Mouse (Mus musculus) embryonic facial prominence, embryonic 15.5 days (tissue): ENCODE results near the gene 5730409E04Rik. TPM values are rescaled to one million over a fixed set of nuclear protein-coding genes. Genes with fewer than 3 reads are reported as not detected.

Experiments used
- microRNA-seq: library from miRNA; unstranded; fragments of <30 nt; microRNA quantifications from one replicate; pipeline ENCODE4, GENCODE M21; 2016; ENCODE audit warnings: borderline number of aligned reads
- polyA plus RNA-seq: library from polyadenylated mRNA; unstranded; fragments of >200 nt; fragmentation: Nextera tagmentation; extraction: Ambion mirVana; gene quantifications from 2 replicates; pipeline ENCODE4 v1.2.1, GENCODE M21; 2015

Gene 5730409E04Rik
- polyA plus RNA-seq, 1 experiment from 2014 or later = 4.7 TPM

Small RNA genes within 50 kb of the gene (microRNA-seq; reads per million reads assigned to microRNA genes)
- 0.52 reads per million for gene Mir7119

Other genes starting within 250 kb of the 5730409E04Rik start
- gene Ago3, start 180.3 kb upstream of the 5730409E04Rik start, polyA plus RNA-seq = 15.6 and 17.2 TPM in 2 replicates
- 5.0 and 5.5 TPM in 2 replicates for gene Ago1, start 141.2 kb upstream of the 5730409E04Rik start, polyA plus RNA-seq
- 3.1 and 3.2 TPM in 2 replicates for gene Ago4, start 76.3 kb upstream of the 5730409E04Rik start, polyA plus RNA-seq
- gene Clspn, start 52.9 kb upstream of the 5730409E04Rik start, polyA plus RNA-seq = 30.2 and 32.6 TPM in 2 replicates
- gene Psmb2, start 67.8 kb downstream of the 5730409E04Rik start, polyA plus RNA-seq = 431 and 455 TPM in 2 replicates
- 0.60 and 1.1 TPM in 2 replicates for gene Tfap2e, start 126.4 kb downstream of the 5730409E04Rik start, polyA plus RNA-seq
- gene Ncdn, start 143.6 kb downstream of the 5730409E04Rik start, polyA plus RNA-seq = 31.6 and 33.4 TPM in 2 replicates
- gene AU040320, start 143.7 kb downstream of the 5730409E04Rik start, polyA plus RNA-seq = 17.6 and 22.7 TPM in 2 replicates